Mouse (Mus musculus): Measurements from ENCODE around the gene Orm2. TPM values are rescaled to one million over a fixed set of nuclear protein-coding genes. Genes with fewer than 3 reads are reported as not detected.

The Orm2 gene
- polyA plus RNA-seq, 1 experiment from 2014 or later = not detected

GRCm38 (mm10) chr4:63384262-63384661 lies 22.0 kb downstream of the Orm2 start:
- H3K27ac ChIP-seq (replicated peaks) = no peak overlapping the region
- no peaks in the 10 kb centered on the region for H3K9me3 ChIP-seq
- no peak for DNase-seq (ENCODE audit: low spot score)
- no peak overlapping the region for H3K4me3 ChIP-seq
- peaks cover 5% of the 10 kb centered on the region for H3K4me1 ChIP-seq
- WGBS = 94% methylated on average over 4 of the region's 4 CpGs
- H3K36me3 ChIP-seq (replicated peaks) = peaks cover 74% of the 10 kb centered on the region
- no peaks in the 10 kb centered on the region for H3K27me3 ChIP-seq (replicated peaks; ENCODE audit: low read depth, poor library complexity, severe bottlenecking)

- 95% methylated on average over 3 of the region's 3 CpGs for WGBS
- Histone ChIP-seq H3K4me3 (no peak overlapping the region), H3K36me3 (replicated peaks) (peaks cover 64% of the 10 kb centered on the region), H3K27ac (replicated peaks) (no peak overlapping the region), H3K4me1 (peaks cover 15% of the 10 kb centered on the region), H3K27me3 (replicated peaks; ENCODE audit: low read depth, poor library complexity, severe bottlenecking) (no peaks in the 10 kb centered on the region), H3K9me3 (no peaks in the 10 kb centered on the region)
- DNase-seq (ENCODE audit: low spot score) = no peak
These were observed 23.0 kb downstream of the Orm2 start for GRCm38 (mm10) chr4:63385253-63385652.

- Histone ChIP-seq H3K9me3 (no peaks in the 10 kb centered on the region), H3K36me3 (replicated peaks) (peaks cover 62% of the 10 kb centered on the region), H3K27me3 (replicated peaks; ENCODE audit: low read depth, poor library complexity, severe bottlenecking) (no peaks in the 10 kb centered on the region), H3K4me1 (peaks cover 16% of the 10 kb centered on the region), H3K27ac (replicated peaks) (no peak overlapping the region), H3K4me3 (no peak overlapping the region)
- no peak for DNase-seq (ENCODE audit: low spot score)
- WGBS = 91% methylated on average over 11 of the region's 11 CpGs
These were observed 23.5 kb downstream of the Orm2 start for GRCm38 (mm10) chr4:63385784-63386183.

- Histone ChIP-seq H3K27me3 (replicated peaks; ENCODE audit: low read depth, poor library complexity, severe bottlenecking) (no peaks in the 10 kb centered on the region), H3K27ac (replicated peaks) (no peak overlapping the region), H3K4me1 (peaks cover 28% of the 10 kb centered on the region), H3K36me3 (replicated peaks) (peaks cover 62% of the 10 kb centered on the region), H3K9me3 (no peaks in the 10 kb centered on the region), H3K4me3 (no peak overlapping the region)
- no peak for DNase-seq (ENCODE audit: low spot score)
- 92% methylated on average over 6 of the region's 6 CpGs for WGBS
These were observed 25.8 kb downstream of the Orm2 start for GRCm38 (mm10) chr4:63388029-63388428.

GRCm38 (mm10) chr4:63389121-63389886 lies 27.1 kb downstream of the Orm2 start:
- no peak for DNase-seq (ENCODE audit: low spot score)

GRCm38 (mm10) chr4:63389887-63390528 lies 27.8 kb downstream of the Orm2 start:
- Histone ChIP-seq H3K36me3 (replicated peaks) (peaks cover 68% of the 10 kb centered on the region), H3K27me3 (replicated peaks; ENCODE audit: low read depth, poor library complexity, severe bottlenecking) (no peaks in the 10 kb centered on the region), H3K27ac (replicated peaks) (peak overlapping the region; percentile 73; the same call in 1 of the 2 replicates), H3K4me1 (peaks cover 28% of the 10 kb centered on the region), H3K9me3 (no peaks in the 10 kb centered on the region), H3K4me3 (no peak overlapping the region)
- WGBS = 59% methylated on average over 11 of the region's 11 CpGs
- DNase-seq (ENCODE audit: low spot score) = no peak

More at GRCm38 (mm10) chr4:63389121-63389886, 27.1 kb downstream of the Orm2 start:
- no peak overlapping the region for H3K4me3 ChIP-seq
- 30% methylated on average over 8 of the region's 8 CpGs for WGBS
- H3K27ac ChIP-seq (replicated peaks) = peak overlapping the region; percentile 73
- no peaks in the 10 kb centered on the region for H3K27me3 ChIP-seq (replicated peaks; ENCODE audit: low read depth, poor library complexity, severe bottlenecking)
- H3K36me3 ChIP-seq (replicated peaks) = peaks cover 61% of the 10 kb centered on the region
- H3K4me1 ChIP-seq = peaks cover 28% of the 10 kb centered on the region
- H3K9me3 ChIP-seq = no peaks in the 10 kb centered on the region

- Histone ChIP-seq H3K27ac (replicated peaks) (peak overlapping the region; percentile 32; the same call in 1 of the 2 replicates), H3K9me3 (no peaks in the 10 kb centered on the region), H3K4me3 (no peak overlapping the region), H3K36me3 (replicated peaks) (peaks cover 68% of the 10 kb centered on the region), H3K27me3 (replicated peaks; ENCODE audit: low read depth, poor library complexity, severe bottlenecking) (no peaks in the 10 kb centered on the region), H3K4me1 (peaks cover 28% of the 10 kb centered on the region)
- no peak for DNase-seq (ENCODE audit: low spot score)
- WGBS = 79% methylated on average over 6 of the region's 6 CpGs
These were observed 29.1 kb downstream of the Orm2 start for GRCm38 (mm10) chr4:63391322-63391721.

GRCm38 (mm10) chr4:63397981-63398537 lies 35.8 kb downstream of the Orm2 start:
- Histone ChIP-seq H3K27ac (replicated peaks) (peak overlapping the region; percentile 11; the same call in 1 of the 2 replicates), H3K4me3 (no peak overlapping the region), H3K4me1 (peaks cover 38% of the 10 kb centered on the region), H3K9me3 (no peaks in the 10 kb centered on the region), H3K27me3 (replicated peaks; ENCODE audit: low read depth, poor library complexity, severe bottlenecking) (no peaks in the 10 kb centered on the region), H3K36me3 (replicated peaks) (peaks cover 46% of the 10 kb centered on the region)
- WGBS = 89% methylated on average over 10 of the region's 10 CpGs
- no peak for DNase-seq (ENCODE audit: low spot score)

GRCm38 (mm10) chr4:63398854-63399609 lies 36.8 kb downstream of the Orm2 start:
- no peak for DNase-seq (ENCODE audit: low spot score)
- H3K4me3 ChIP-seq = no peak overlapping the region
- WGBS = 65% methylated on average over 11 of the region's 11 CpGs
- H3K36me3 ChIP-seq (replicated peaks) = peaks cover 38% of the 10 kb centered on the region
- no peaks in the 10 kb centered on the region for H3K9me3 ChIP-seq
- no peaks in the 10 kb centered on the region for H3K27me3 ChIP-seq (replicated peaks; ENCODE audit: low read depth, poor library complexity, severe bottlenecking)
- H3K4me1 ChIP-seq = peaks cover 47% of the 10 kb centered on the region
- H3K27ac ChIP-seq (replicated peaks) = peak overlapping the region; percentile 65

- Histone ChIP-seq H3K4me3 (no peak overlapping the region), H3K36me3 (replicated peaks) (peaks cover 30% of the 10 kb centered on the region), H3K4me1 (peaks cover 55% of the 10 kb centered on the region), H3K27ac (replicated peaks) (peak overlapping the region; percentile 65), H3K27me3 (replicated peaks; ENCODE audit: low read depth, poor library complexity, severe bottlenecking) (no peaks in the 10 kb centered on the region), H3K9me3 (no peaks in the 10 kb centered on the region)
- DNase-seq (ENCODE audit: low spot score) = no peak
- 59% methylated on average over 8 of the region's 8 CpGs for WGBS
These were observed 37.5 kb downstream of the Orm2 start for GRCm38 (mm10) chr4:63399691-63400270.

GRCm38 (mm10) chr4:63400541-63401306 lies 38.5 kb downstream of the Orm2 start:
- Histone ChIP-seq H3K27ac (replicated peaks) (peak overlapping the region; percentile 37; the same call in 1 of the 2 replicates), H3K4me1 (peaks cover 64% of the 10 kb centered on the region), H3K4me3 (no peak overlapping the region), H3K27me3 (replicated peaks; ENCODE audit: low read depth, poor library complexity, severe bottlenecking) (no peaks in the 10 kb centered on the region), H3K9me3 (no peaks in the 10 kb centered on the region), H3K36me3 (replicated peaks) (peaks cover 21% of the 10 kb centered on the region; the same call in 1 of the 2 replicates)
- no peak for DNase-seq (ENCODE audit: low spot score)
- 91% methylated on average over 18 of the region's 18 CpGs for WGBS
